Mouse (Mus musculus) urinary bladder, adult 18-20 months (tissue): ENCODE results near the gene Imp3.
"Not testable (repeated sequence)": the region's sequence is repeated elsewhere in the genome, so short reads cannot be mapped to it uniquely, and the experiment has no call there.

Experiments used
- DNase-seq, 2 experiments: peaks; one replicate each; pipeline ENCODE4 v3.0.0; 2022; ENCODE audit warnings: low spot score in 2 of 2, mixed read lengths in 2 of 2

Imp3 gene

DNA sequence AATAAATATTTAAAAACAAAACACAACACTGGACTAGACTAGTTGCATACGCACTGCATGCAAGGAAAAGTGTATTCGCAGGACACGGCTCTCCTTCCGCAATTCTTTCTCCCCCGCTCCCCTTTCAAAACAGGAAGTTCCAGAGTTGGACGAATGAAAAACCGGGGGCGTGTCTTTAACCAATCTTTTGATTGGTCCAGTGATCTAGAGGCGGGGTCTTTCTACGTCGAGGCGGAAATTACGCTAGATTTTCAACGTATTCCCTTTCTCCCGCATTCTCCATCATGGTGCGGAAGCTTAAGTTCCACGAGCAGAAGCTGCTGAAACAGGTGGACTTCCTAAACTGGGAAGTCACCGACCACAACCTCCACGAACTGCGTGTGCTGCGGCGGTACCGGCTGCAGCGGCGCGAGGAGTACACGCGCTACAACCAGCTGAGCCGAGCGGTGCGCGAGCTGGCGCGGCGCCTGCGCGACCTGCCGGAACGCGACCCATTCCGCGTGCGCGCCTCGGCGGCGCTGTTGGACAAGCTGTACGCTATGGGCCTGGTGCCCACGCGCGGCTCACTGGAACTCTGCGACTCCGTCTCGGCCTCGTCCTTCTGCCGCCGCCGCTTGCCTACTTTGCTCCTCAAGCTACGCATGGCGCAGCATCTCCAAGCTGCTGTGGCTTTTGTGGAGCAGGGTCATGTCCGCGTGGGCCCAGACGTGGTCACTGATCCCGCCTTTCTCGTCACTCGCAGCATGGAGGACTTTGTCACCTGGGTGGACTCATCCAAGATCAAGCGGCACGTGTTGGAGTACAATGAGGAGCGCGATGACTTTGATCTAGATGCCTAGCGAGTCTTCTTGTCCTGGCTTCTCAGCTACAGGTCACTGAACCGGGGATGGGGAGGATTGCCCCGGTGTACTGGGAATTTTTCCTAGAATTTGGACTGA lies at the start of gene Imp3:
Gene Imp3, plus strand, starts transcription at position 253 of the 938 bp plus-strand sequence.
- peak; percentile 84 to 87 for DNase-seq

DNA sequence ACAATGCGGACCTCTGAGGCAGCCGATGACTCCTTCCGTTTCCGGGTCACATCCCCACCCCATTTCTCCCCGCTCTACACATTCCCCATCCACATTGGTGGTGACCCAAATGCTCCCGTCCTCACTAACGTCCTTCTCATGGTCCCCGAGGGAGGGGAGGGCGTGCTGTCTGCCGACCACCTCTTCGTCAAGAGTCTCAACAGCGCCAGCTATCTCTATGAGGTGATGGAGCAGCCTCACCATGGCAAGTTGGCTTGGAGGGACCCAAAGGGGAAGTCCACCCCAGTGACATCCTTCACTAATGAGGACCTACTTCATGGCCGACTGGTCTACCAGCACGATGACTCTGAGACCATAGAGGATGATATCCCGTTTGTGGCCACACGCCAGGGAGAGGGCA lies 49.7 kb upstream of the Imp3 start:
- DNase-seq, result no peak

DNA sequence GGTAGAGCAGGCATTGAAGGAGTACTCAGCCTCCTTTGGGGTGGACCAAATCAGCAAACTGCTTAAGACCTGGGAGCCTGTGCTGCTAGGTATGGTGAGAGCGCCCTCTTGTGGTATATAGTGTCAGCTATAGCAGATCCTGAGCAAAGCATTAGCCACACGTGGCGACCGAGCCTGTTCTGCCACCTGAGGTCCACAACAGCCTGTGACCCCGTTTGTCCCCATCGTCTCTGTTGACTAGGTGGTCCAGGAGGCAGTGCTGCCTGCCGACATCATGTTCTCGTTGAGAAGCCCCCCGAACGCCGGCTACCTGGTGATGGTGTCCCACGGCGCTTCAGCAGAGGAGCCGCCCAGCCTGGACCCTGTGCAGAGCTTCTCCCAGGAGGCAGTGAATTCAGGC lies 47.5 kb upstream of the Imp3 start:
- peak; percentile 59 to 62 for DNase-seq

DNA sequence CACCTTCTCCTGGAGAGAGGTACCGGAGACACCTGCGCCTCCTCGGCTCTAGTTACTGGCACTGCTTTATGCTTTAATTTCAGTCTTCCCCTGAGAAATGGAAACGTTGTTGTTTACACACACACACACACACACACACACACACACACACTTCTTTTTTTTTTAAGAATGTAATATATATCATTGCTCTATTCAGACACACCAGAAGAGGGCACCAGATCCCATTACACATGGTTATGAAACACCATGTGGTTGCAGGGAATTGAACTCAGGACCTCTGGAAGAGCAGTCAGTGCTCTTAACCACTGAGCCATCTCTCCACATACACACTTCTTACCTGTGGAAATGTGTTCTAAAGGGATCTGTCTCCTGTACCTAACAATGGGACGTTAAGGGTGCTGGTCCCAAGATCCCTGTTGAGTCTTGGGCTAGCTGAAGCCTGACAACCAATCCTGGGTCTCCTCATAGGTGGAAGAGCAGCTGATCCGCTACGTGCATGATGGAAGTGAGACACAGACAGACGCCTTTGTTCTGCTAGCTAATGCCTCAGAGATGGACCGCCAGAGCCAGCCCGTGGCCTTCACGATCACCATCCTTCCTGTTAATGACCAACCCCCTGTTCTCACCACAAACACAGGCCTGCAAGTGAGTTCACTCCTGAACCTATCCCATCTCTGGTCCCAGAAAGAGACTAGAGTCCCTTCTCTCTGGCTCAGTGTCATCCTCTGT lies 46.6 kb upstream of the Imp3 start:
- no peak for DNase-seq

DNA sequence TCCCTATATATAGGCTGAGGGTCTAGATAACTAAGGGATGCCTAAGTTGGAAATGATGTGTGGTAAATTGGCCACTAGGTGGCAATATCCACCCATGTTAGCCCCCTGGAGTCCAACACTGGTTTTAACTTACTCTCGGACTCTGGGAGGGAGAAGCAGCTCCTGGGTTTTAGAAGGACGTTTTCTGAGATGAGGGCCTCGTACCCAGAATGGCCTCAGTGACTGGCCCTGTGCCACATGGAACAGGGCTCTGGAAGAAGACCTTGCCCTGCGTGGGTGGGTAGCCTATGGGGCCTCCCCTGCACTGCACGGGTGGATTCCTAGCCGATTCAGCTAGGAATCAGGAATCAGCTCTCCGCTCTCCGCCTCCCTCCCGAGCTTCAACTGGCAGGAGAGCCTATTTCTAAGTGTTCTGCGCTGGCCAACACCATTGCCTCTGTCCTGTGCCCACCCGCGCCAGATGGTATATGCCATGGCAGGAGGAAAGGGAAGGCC lies 45.7 kb upstream of the Imp3 start:
- peak; percentile 45 to 53 for DNase-seq

DNA sequence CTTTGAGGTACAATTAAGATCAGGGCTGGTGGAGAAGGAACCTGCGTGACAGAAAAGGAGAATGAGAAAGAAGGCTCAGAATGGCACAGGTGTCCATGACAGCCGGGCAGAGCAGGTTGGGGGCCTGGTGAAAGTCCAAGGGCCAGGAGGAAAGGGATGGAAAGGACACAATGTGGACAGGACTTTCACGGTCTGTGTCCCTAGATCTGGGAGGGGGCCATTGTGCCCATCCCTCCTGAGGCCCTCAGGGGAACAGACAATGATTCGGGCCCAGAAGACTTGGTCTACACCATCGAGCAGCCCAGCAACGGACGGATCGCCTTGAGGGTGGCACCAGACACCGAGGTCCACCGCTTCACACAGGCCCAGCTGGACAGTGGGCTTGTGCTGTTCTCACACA lies 45.2 kb upstream of the Imp3 start:
- no peak for DNase-seq

DNA sequence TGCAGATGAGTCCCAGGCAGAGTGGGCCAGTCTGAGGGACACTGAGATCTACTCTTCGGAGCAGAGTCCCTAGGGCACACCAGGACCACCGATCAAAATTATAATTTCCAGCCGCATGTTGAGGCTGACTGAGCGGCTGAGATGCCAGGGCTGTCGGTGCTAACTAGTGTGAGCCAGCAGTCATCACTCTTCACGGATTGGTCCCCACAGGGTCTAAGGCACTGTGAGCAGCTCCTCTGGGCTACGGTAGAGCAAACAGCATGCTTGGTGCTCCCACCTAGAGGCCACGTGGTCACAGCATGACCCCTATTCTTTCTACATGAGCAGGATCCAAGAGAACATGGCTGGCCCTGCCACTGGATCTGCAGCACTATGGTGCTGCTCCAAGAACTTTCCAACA lies 44.0 kb upstream of the Imp3 start:
- no peak for DNase-seq

DNA sequence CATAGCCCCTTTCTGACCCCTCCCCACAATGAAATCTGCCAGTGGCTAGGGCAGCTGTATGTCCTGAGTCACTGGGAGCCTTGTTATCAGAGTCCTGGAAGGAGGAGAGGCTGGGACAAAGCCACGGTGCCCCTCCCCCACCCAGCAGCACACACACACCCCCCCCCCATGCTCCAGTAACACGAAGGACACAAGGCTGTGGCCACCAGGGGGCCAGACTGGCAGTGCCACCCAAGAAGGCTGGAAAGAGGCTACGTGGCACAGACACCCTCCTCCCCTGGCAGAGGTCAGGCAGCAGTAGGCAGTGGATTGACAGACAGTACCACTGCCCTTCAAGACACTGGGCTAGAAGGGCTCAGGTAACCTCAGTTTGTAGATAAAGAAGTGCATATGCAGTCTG lies 43.3 kb upstream of the Imp3 start:
- DNase-seq, result no peak

DNA sequence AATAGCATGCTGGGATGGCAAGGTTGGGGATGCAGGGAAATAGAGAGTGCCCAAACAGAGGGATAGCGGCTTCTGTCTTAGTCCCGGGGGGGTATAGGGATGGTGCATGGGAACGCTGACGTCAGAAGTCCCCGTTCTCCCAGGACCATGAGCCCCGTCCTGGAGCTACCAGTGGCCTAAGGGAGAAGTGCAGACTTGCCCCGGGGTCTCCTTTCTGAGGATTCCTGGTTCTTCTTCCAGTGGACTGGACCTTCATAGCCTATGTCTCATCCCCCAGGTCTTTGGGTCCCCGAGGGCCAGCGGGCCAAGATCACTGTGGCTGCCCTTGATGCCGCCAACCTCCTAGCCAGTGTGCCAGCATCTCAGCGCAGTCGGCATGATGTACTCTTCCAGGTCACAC lies 40.5 kb upstream of the Imp3 start:
- no peak for DNase-seq

DNA sequence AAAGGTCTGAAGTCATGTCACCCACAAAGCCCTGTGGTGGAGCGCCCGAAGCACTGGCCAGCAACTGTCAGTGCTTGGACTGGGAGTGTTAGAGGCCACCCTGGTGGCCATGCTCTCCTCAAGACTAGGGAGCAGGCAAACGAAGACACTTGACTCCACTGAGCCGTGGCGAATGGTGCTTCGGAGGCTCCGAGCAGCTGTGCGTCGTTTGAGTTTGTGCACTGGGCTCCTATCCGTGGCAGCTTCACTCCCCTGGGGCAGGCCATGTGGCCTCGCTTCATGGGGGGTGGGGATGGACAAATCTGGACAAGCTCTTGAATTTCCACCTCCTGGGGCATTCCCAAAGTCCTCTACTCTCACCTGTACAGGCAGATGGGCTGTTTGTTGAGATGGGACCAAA lies 37.9 kb upstream of the Imp3 start:
- DNase-seq, result no peak

DNA sequence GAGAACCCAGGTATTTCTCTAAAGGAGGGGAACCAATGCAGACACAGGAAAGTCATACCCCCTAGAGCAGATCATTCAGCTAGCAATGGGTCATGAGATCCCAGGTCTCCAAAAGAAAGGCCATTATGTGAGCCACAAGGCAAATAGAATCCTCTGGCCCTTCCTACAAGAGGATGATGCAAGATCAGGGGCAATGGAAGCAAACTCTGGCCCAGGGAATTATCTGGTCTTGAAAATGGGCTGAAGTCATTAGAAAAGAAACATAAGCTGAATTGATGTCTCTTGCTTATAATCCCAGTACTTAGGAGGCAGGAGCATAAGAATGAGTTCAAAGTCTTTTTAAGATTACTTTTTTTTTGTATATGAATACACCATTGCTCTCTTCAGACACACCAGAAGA lies 37.2 kb upstream of the Imp3 start:
- no peak for DNase-seq

DNA sequence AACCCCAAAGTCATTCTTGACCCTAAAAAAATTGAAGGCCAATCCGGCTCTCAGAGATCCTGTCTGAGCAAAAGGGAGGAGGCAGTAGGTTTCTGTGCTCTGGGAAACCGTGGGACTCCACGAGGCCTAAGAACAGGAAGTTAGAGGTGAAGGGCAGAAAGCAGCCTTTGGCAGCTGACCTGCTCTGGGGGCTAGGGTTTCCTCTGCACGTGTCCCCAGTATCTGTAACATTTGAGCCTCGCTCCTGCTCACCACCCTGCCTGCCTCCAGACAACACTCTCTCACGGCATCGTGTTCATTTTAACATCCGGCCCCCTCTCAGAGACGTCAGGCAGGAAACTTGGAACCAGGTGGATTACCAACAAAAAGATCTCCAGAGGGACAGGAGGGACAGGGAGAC lies 36.7 kb upstream of the Imp3 start:
- DNase-seq, result no peak

DNA sequence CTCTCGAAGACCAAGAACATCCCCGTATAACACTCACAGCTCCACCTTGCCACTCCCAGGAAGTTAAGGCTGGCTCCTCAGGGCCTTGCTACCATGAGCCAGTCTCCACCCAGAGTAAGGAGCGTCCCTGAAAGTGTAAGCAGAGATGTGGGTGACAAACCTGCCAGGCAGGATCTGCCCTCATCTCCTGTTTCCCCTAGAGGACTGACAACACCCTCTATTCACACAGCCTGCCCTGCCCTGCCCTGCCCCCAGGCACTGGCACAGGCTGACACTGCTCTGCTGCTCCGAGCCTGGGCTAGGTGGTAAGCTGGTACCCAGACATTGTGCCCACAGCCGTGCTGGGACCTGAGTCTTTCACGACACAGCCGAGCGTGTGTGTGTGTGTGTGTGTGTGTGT lies 36.1 kb upstream of the Imp3 start:
- peak; percentile 66 to 82 for DNase-seq

DNA sequence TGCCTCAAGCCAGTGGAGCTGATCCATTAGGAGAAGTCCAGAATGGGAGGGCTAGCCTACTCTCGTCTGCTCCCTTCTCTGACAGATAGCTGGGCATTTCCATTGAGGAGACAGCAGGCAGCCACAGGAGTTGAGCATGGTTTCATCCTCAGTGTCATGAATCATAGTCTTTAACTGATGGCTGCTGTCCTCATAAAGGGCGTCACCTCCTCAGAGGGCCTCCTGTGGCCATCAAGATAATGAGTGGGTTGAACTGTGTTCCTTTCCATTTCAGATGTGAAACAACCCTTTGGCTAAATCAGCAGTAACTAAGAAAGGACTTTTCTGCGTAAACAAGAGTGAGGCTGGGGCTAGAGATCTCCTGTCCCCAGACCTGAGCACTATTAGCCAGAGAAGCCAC lies 33.6 kb upstream of the Imp3 start:
- no peak for DNase-seq

DNA sequence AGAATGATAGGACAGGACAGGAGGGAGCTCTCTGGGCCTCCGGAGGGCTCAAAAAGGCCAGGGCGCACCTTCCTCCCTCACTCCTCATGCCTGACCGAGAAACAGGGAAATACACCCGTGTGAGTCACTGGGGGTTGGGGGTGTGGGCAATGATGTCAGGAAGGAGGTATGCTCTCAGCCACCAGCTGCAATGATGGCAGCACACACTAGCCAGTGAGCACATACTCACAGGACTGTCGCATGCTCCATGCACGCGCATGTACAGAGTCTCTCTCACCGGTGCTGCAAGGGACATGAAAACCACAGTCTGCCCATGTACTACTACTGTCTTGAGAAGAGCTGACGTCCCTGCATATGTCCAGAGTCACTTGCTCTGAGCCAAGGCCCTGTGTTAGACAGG lies 29.7 kb upstream of the Imp3 start:
- peak in 1 of 2 experiments; percentile 69 for DNase-seq

DNA sequence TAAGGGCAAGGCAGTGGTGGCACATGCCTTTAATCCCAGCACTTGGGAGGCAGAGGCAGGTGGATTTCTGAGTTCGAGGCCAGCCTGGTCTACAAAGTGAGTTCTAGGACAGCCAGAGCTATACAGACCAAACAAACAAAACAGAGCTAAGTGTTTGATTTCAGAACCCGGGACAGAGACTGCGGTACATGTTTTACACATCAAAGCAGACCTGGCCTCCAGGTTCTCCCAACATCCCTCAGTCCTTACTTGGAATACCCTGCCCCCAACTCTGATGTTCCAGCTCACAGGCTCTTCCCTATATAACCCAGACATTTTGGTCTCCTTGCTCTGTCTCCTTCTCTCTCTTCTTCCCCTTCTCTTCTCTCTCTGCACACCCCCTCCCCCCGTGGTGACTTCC lies 27.3 kb upstream of the Imp3 start:
- DNase-seq, result not testable (repeated sequence)

DNA sequence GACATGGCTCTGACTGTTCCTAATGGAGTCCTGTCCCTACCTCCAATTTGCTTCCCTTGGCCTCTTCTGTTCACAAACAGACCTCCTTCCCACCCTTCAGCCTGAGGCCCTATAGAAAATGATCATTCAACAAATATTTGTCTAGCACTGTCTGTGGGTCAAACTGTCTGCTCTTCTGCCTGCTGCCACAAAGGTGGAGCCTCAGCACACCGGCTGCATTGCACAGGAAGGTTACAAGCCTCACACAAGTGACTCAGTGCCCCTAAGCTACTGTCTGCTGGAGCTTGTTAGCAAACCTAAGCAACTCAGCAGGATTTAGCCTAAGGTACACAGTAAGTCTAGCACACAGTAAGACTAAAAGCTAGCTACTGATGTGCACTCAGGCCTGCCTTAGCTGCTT lies 26.3 kb upstream of the Imp3 start:
- no peak for DNase-seq

DNA sequence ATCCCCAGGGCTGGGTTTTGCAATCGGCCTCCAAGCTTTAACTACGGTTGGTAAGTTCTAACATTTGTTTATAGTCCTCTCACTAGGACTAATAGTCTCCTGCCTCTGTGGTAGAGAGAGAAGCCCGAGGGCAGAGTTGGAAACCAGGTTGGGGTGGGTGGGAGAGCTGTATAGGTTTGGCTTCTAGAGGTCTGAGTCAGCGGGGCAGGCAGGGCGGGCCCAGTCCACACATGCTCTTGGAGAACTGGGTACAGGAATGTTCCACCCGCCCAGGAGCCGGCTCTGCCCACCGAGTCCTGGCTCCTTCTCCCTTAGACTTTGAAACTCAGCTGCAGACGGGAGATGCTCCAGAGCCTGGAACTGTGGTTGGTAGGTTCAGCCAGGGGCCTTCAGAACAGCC lies 23.3 kb upstream of the Imp3 start:
- peak in 1 of 2 experiments; percentile 62 for DNase-seq

DNA sequence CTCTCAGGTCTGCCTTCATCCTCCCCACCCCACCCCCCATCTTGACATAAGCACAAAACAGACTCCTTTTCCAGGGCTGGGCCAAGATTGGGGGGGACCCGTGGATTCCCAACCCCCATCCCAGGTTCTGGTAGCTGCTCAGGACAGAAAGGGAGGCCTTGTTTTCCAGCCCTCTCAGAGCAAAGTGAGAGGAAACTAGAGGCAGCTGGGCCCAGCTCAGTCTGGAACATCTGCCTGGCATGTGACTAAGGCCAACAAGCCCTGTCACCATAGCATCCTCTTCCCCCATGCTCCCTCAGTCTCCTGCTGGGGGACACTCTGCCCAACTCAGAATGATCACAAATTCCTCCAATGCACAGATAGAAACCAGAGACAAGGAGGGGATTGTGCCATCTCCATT lies 22.2 kb upstream of the Imp3 start:
- no peak for DNase-seq

DNA sequence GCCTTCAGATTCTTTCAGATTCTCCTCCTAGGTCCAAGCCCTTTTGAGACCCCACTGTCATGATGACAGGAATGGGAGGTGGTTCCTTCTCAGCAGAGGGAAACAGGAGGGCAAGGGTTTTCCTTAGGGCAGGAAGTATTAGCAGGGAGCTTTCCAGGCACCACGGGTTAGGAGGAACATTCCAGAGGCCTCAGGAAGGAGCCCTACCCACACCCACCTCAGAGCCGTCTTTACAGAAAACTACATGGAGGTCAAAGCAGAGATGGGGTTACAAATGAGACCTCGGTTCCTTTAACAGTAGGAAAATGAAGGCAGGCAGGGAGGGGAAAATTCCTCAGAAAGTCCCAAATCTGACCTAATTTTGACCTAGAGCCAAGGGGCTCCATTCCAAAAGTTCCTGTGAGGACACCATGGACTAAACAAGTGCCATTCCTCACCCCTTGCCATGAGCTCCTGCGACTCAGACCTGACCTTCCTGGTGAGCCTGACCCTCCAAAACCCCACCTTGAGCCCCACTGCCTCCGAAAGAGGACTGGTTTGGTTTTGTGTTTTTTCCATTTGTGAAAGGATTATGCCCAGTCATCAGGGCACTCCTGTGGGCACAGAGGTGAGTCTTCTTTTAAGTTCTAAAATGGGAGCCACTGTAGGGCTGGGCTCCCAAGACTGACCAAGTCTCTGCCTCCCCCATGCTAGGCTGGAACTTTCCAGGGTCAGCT lies 21.4 kb upstream of the Imp3 start:
- no peak for DNase-seq

DNA sequence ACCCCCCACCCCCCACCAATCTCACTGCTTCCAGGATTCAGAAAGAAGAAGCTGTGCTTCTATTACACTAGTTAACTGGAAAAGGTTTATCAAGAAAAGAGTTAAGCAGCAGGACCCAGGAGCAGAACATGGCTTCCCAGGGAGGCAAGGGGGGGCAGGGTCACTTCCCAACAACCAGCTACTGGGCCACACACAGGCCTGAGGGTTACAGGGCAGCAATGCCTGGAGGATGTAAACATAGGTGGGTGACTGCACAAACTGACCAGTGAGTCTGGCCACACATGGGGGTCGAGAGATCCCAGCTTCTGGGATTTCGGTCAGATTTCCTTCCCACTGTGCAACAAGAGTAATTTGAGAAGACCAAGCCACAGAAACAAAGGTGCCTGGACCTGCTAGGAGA lies 20.1 kb upstream of the Imp3 start:
- no peak for DNase-seq

DNA sequence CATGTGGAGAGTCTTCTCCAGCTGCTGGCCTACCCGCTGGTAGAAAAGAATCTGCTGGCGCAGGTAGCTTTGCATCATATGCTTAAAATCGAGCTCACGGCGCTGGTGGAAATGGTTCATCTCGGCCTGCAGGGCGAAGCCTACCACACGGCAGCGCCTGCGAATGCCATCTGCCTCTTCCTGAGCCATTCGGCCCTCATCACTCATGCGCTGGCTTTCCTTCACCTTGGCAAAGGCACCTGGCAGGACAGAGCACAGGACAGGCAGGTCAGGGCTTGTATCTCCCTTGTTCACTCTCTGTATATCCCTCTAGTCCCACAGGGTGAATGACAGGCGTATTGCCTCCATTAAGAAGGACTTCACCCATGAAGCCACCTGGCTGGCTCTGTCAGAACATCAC lies 18.8 kb upstream of the Imp3 start:
- DNase-seq, result no peak
